Mouse (Mus musculus) myocyte (in vitro differentiated cells): Measurements from ENCODE around the gene Dync1li1.

ENCODE experiments used
- E2F4 ChIP-seq: IDR thresholded peaks from one replicate; pipeline ENCODE4 v1.6.1; 2011; ENCODE audit warnings: mild to moderate bottlenecking, control low read depth, moderate library complexity; ENCODE audit not compliant: insufficient read depth
- MAX ChIP-seq: IDR thresholded peaks from one replicate; pipeline ENCODE4 v1.6.1; 2011; ENCODE audit warnings: low read depth, mild to moderate bottlenecking, control low read depth
- POLR2A ChIP-seq: IDR thresholded peaks from one replicate; pipeline ENCODE4 v1.6.1; 2011; ENCODE audit warnings: low read depth, mild to moderate bottlenecking, control low read depth, moderate library complexity; ENCODE audit not compliant: insufficient read length
- POLR2AphosphoS2 ChIP-seq: IDR thresholded peaks from one replicate; pipeline ENCODE4 v1.6.1; 2011; ENCODE audit warnings: low read depth, control low read depth; ENCODE audit not compliant: insufficient read length
- REST ChIP-seq: IDR thresholded peaks from one replicate; pipeline ENCODE4 v1.6.1; 2011; ENCODE audit warnings: mild to moderate bottlenecking, control low read depth, moderate library complexity; ENCODE audit not compliant: insufficient read depth, insufficient read length
- SRF ChIP-seq: IDR thresholded peaks from one replicate; pipeline ENCODE4 v1.6.1; 2011; ENCODE audit warnings: low read depth; ENCODE audit not compliant: control insufficient read depth, insufficient read length
- TCF12 ChIP-seq: IDR thresholded peaks from one replicate; pipeline ENCODE4 v1.6.1; 2011; ENCODE audit warnings: mild to moderate bottlenecking, control low read depth; ENCODE audit not compliant: poor library complexity, insufficient read depth, severe bottlenecking
- USF1 ChIP-seq: IDR thresholded peaks from one replicate; pipeline ENCODE4 v1.6.1; 2011; ENCODE audit warnings: low read depth, mild to moderate bottlenecking, control low read depth, moderate library complexity

- TF ChIP-seq POLR2A (no peak), E2F4 (no peak), SRF (no peak), TCF12 (no peak), POLR2AphosphoS2 (no peak), MAX (no peak), USF1 (no peak), REST (no peak)
These were observed 8.6 kb upstream of the Dync1li1 start for GRCm38 (mm10) chr9:114679944-114680343.
